22 mouse cellular contexts compared by ENCODE assay signal in genomic region chr9:115032786-115033185, GRCm38 (mm10). TPM values are rescaled to one million over a fixed set of nuclear protein-coding genes. Genes with fewer than 3 reads are reported as not detected.
DNase-seq lines count a peak whose midpoint lies in the region; ATAC-seq and TF ChIP-seq lines count a peak whose summit lies in the region.
"Had no signal": no experiment of that assay in that cellular context is flagged by ENCODE, and none has a peak within 500 bp of the region (broad histone marks: within the 10 kb centered on the region; RNA-seq: fewer than 3 reads in every experiment).

No protein-coding gene starts in this region.

- H3K27me3 ChIP-seq in forebrain, postnatal 0 days (ENCODE audit: insufficient read depth, low read length), result no peaks in the 10 kb centered on the region
- no peaks in the 10 kb centered on the region for H3K27me3 ChIP-seq in forebrain, embryonic 15.5 days
- H3K27me3 ChIP-seq: hindbrain, embryonic 15.5 days; Patski had no signal

- no peak for ATAC-seq in forebrain, postnatal 0 days
- no peak for ATAC-seq in forebrain, embryonic 15.5 days (replicated peaks)
- ATAC-seq: forebrain, embryonic 13.5 days; Patski had no signal

- H3K36me3 ChIP-seq in forebrain, postnatal 0 days (ENCODE audit: insufficient read depth), result no peaks in the 10 kb centered on the region
- H3K36me3 ChIP-seq in forebrain, embryonic 15.5 days, result no peaks in the 10 kb centered on the region
- H3K36me3 ChIP-seq in ES-E14 (ENCODE audit: control insufficient read depth, insufficient read depth, low read length, poor library complexity, severe bottlenecking), result no peaks in the 10 kb centered on the region
- H3K36me3 ChIP-seq: forebrain, embryonic 10.5 days; G1E; hindbrain, embryonic 12.5 days; hindbrain, embryonic 15.5 days had no signal

- no peak for TF ChIP-seq CTCF in forebrain, postnatal 0 days (IDR thresholded peaks at IDR 0.05; ENCODE audit: low read depth)
- no peak for TF ChIP-seq CTCF in left cerebral cortex, adult 2 months (IDR thresholded peaks at IDR 0.05)

- no peaks in the 10 kb centered on the region for H3K9me3 ChIP-seq in forebrain, postnatal 0 days (ENCODE audit: low read length)
- H3K9me3 ChIP-seq in forebrain, embryonic 15.5 days, result no peaks in the 10 kb centered on the region
- no peaks in the 10 kb centered on the region for H3K9me3 ChIP-seq in ES-E14 (ENCODE audit: control insufficient read depth, insufficient read depth, low read depth, low read length)
- H3K9me3 ChIP-seq: forebrain, embryonic 10.5 days; forebrain, embryonic 13.5 days; hindbrain, embryonic 12.5 days; hindbrain, embryonic 15.5 days had no signal

- H3K4me1 ChIP-seq in forebrain, postnatal 0 days (ENCODE audit: insufficient read depth), result 0 out of 2 replicates have a peak, but pooled peaks cover 5% of the 10 kb centered on the region
- H3K4me1 ChIP-seq in forebrain, embryonic 15.5 days, result peaks cover 8% of the 10 kb centered on the region
- H3K4me1 ChIP-seq in ES-E14 (ENCODE audit: control insufficient read depth in 2 of 2, insufficient read depth in 2 of 2, low read length in 2 of 2, poor library complexity in 1 of 2), result peaks cover 14 to 37% of the 10 kb centered on the region in 2 experiments

- no peak for DNase-seq in forebrain, postnatal 0 days
- DNase-seq in left cerebral cortex, adult 2 months (ENCODE audit: extremely low spot score in 1 of 2, low spot score in 2 of 2), result no peak
- no peak for DNase-seq in left cerebral cortex, adult 18-20 months (ENCODE audit: low spot score in 2 of 2)
- no peak for DNase-seq in ES-E14 (ENCODE audit: low read depth, low spot score)
- DNase-seq in T-cell, adult 2 months (ENCODE audit: low spot score), result no peak
- DNase-seq: adrenal gland, adult 2 months; adrenal gland, postnatal 14 days; cerebellum, adult 11-12 months; cerebellum, adult 8-10 months; cerebellum, postnatal 10 days; cerebellum, postnatal 36 days; gastrocnemius, adult 2 months; gastrocnemius, postnatal 14 days; heart, adult 11 months had no signal

- in situ Hi-C loops in ES-E14 (cut with MboI; ENCODE audit: low sequenced_read_pairs in 2 of 2, unreplicated experiment in 2 of 2), result no loop called here

- 55% methylated on average over 7 of the region's 7 CpGs for WGBS in forebrain, postnatal 0 days
- WGBS in forebrain, embryonic 15.5 days, result 69% methylated on average over 7 of the region's 7 CpGs

- intact Hi-C loops in left cerebral cortex, adult 2 months (cut with DNase I), result no loop called here

- H3K4me3 ChIP-seq in forebrain, postnatal 0 days (ENCODE audit: low read depth, low read length), result no peak overlapping the region
- no peak overlapping the region for H3K4me3 ChIP-seq in forebrain, embryonic 15.5 days
- no peak overlapping the region for H3K4me3 ChIP-seq in left cerebral cortex, adult 2 months
- no peak overlapping the region for H3K4me3 ChIP-seq in ES-E14 (ENCODE audit: insufficient read depth in 1 of 2, low read depth in 1 of 2, low read length in 2 of 2, poor library complexity in 1 of 2, severe bottlenecking in 1 of 2)
- H3K4me3 ChIP-seq: forebrain, embryonic 10.5 days; forebrain, embryonic 13.5 days; gastrocnemius, adult 2 months; hindbrain, embryonic 12.5 days; hindbrain, embryonic 15.5 days had no signal

- H3K9ac ChIP-seq in forebrain, postnatal 0 days, result no peak overlapping the region
- no peak overlapping the region for H3K9ac ChIP-seq in forebrain, embryonic 15.5 days (replicated peaks)
- no peak overlapping the region; the same call in 1 of the 2 replicates for H3K9ac ChIP-seq in ES-E14 (ENCODE audit: insufficient read depth, low read depth, low read length, poor library complexity, severe bottlenecking)
- H3K9ac ChIP-seq: forebrain, embryonic 13.5 days; hindbrain, embryonic 12.5 days; hindbrain, embryonic 15.5 days had no signal

- no peak overlapping the region for H3K4me2 ChIP-seq in forebrain, postnatal 0 days (ENCODE audit: low read depth)
- no peak overlapping the region for H3K4me2 ChIP-seq in forebrain, embryonic 15.5 days (replicated peaks)
- H3K4me2 ChIP-seq: forebrain, embryonic 13.5 days; heart, embryonic 11.5 days; hindbrain, embryonic 12.5 days; hindbrain, embryonic 15.5 days had no signal

- peak overlapping the region; percentile 59 for H3K27ac ChIP-seq in forebrain, postnatal 0 days (ENCODE audit: low read depth, low read length)
- no peak overlapping the region for H3K27ac ChIP-seq in forebrain, embryonic 15.5 days (replicated peaks)
- peak overlapping the region; percentile 82 for H3K27ac ChIP-seq in left cerebral cortex, adult 2 months
- H3K27ac ChIP-seq in ES-E14 (ENCODE audit: insufficient read depth, low read depth, low read length, poor library complexity, severe bottlenecking), result peak overlapping the region; percentile 38; the same call in 1 of the 2 replicates
- H3K27ac ChIP-seq: forebrain, embryonic 10.5 days; forebrain, embryonic 13.5 days; gastrocnemius, adult 2 months; hindbrain, embryonic 12.5 days; hindbrain, embryonic 15.5 days had no signal

TF ChIP-seq in ES-E14, 5 proteins besides CTCF, POLR2A, EP300 and RAD21:
- no peak for TF ChIP-seq MAFK (IDR thresholded peaks at IDR 0.05; ENCODE audit: insufficient read depth, low read depth, low read length)
- TF ChIP-seq ZNF384 (IDR thresholded peaks at IDR 0.05; ENCODE audit: low read depth, low read length), result no peak

RNA-seq across cellular contexts. Expression of gene Rps27rt, which starts 50.2 kb away (rescaled TPM):
- total RNA-seq in forebrain, postnatal 0 days (2014; rRNA removed), result 15.0 and 44.3 TPM in 2 replicates
- polyA plus RNA-seq in forebrain, postnatal 0 days (2015; fragmentation: Nextera tagmentation; extraction: Ambion mirVana), result 292 and 386 TPM in 2 replicates
- 229 and 257 TPM in 2 replicates for polyA plus RNA-seq in forebrain, embryonic 15.5 days (2015; fragmentation: Nextera tagmentation; extraction: Ambion mirVana)
- total RNA-seq in left cerebral cortex, adult 2 months (2021), result 10 to 100 TPM; 14.7 to 28.5 TPM
- 10 to 100 TPM; 31.5 to 43.7 TPM for total RNA-seq in left cerebral cortex, adult 18-20 months (2021)
- 171 and 181 TPM in 2 replicates for total RNA-seq in ES-E14 (2012; rRNA removed)

RNA-seq across cellular contexts. Expression of gene Osbpl10, which starts 54.4 kb away (rescaled TPM):
- total RNA-seq in forebrain, postnatal 0 days (2014; rRNA removed), result 19.2 and 22.4 TPM in 2 replicates
- polyA plus RNA-seq in forebrain, postnatal 0 days (2015; fragmentation: Nextera tagmentation; extraction: Ambion mirVana), result 2.8 and 3.0 TPM in 2 replicates
- polyA plus RNA-seq in forebrain, embryonic 15.5 days (2015; fragmentation: Nextera tagmentation; extraction: Ambion mirVana), result 1.9 and 2.6 TPM in 2 replicates
- 10 to 100 TPM; 48.5 to 56.3 TPM for total RNA-seq in left cerebral cortex, adult 2 months (2021)
- 10 to 100 TPM; 48.5 to 48.9 TPM for total RNA-seq in left cerebral cortex, adult 18-20 months (2021)
- total RNA-seq in ES-E14 (2012; rRNA removed), result 15.2 and 18.4 TPM in 2 replicates
- polyA plus RNA-seq: G1E had no signal
